Mouse (Mus musculus): Measurements from ENCODE around the gene Ppp1r1c. TPM values are rescaled to one million over a fixed set of nuclear protein-coding genes. Genes with fewer than 3 reads are reported as not detected.

Ppp1r1c gene
- total RNA-seq (2017): not detected in 2 replicates

GRCm38 (mm10) chr2:79707575-79707974 is at the start of gene Ppp1r1c:
TSS of gene Ppp1r1c (plus strand) at chr2:79707780.
- no peak for ATAC-seq (replicated peaks; ENCODE audit: low read depth, poor library complexity, severe bottlenecking)

DNA sequence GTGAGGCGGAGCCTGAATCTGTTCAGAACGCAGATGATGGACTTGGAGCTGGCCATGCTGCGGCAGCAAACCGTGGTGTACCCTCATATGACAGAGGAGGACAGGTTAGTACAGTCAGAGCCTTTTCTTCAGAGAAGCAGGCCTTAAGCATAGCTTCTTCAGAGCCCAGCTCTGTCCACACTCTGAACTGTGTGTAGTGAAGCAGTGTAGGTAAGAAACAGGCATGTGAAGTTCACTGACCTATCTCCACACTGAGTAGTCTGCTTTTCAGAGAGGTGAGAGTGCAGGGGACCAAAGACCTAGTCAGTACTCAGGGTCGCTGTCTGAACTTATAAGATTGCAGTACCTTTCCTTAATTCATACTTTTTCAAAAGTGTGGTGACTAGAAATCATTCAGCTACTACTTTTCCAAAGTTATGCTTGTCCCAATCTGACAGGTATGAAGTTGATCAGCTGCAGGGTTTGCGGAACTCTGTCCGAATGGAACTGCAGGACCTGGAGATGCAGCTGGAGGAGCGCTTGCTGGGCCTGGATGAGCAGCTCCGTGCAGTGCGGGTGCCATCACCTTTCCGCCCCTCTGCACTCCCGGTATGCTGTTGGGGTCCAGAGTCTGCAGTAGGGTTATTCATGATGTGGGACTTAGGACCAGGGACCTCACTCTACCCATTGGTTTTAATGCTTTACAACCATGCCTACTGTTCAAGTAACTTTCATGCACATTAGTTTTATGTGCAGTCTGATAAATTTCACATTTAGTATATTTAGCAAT is 47.0 kb upstream of the Ppp1r1c start:
- no peak for ATAC-seq (replicated peaks; ENCODE audit: low read depth, poor library complexity, severe bottlenecking)

DNA sequence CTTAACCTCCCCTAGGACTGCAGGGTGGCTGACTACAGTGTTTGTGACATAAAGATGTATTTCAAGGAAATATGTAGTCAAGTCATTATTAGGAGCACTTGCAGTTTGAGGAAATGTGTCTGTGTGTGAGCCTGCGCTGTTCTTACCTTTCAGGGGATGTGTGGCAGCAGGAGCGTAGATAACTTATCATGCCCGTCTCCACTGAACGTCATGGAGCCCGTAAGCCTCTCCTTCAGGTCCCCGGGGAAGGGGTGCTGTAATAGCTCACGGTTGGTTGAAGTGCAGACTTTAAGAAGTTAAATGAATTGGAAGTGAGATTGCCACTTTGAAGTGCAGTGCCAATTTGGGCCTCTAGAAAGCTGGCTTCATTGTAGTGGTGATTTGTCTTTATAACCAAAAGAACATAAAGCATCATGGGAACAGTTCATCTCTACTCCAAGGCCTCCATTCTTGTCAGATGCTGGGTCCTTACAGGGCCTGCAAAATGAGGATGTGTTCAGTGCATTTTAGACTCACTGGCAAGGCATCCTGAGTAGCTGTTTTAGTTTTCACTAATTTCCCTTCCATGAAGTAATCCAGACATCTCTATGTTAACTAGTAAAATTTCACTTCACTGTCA is 46.0 kb upstream of the Ppp1r1c start:
- no peak for ATAC-seq (replicated peaks; ENCODE audit: low read depth, poor library complexity, severe bottlenecking)

DNA sequence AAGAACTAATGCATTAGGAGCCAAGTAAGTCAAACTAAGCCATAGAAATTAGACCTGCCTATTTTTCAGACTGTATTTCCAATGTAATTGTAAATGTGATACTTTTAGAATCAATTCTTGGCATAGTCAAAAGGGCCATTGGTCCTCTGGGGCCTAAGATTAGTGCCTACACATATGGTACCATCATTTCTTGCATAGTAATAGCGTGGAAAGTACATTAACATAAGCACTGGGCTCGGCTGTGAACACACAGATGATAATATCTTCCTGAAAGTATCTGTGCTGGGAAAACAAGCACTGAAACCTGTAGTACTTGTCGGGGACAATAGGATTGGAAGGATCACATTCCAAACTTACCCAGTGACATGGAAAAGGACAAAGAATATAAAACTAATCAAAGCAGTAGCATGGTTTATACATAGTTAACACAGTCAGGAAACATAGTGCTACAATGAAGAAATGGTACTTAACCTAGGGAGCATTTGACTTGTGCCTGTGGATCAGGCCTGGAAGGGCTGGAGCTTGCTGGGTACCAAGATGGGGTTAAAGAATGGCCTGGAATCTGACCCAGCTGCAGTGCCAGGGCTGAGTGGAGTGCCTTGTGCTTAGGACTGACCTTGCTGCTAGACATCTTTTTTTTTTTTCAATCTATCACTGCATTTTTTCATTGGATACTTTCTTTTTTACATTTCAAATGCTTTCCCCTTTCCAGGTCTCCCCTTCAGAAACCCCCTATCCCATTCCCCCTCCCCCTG is 42.9 kb upstream of the Ppp1r1c start:
- ATAC-seq (replicated peaks; ENCODE audit: low read depth, poor library complexity, severe bottlenecking): no peak

DNA sequence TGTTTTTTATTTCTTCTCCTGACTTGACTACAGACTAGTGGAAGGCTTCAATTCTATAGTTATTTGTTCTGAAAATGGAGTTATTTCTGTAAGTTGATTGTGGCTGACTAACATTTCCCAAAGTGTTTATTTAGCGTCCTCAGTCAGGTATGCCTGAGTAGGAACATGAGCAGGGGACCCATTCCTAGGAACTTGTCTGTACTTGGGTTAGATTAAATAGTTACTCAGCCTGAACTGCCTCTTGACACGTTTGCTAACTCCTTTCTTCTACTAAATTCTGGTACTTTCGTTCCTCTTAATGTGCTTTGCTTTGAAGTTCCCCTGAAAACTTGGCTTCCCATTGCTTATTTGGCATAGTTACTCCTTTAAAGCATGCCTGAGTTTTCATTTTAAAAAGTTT is 42.1 kb upstream of the Ppp1r1c start:
- no peak for ATAC-seq (replicated peaks; ENCODE audit: low read depth, poor library complexity, severe bottlenecking)

DNA sequence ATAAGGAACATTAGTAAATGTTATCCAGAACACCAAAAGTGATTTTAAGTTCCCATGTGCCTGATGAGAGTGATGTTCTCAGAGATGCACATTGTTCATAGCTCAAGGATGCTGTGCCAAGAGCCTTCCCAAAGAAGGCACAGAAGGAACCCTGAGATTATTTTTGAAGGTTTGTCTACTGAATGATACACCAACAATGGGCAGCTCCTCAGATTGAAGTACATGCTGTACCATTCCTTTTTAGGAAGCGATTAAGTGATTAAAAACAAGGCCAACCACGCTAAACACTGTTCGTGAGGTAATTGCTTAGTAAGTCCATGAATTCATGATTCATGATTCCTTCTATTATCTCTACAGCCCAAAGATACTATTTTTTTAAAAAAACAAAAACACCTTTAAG is 32.3 kb upstream of the Ppp1r1c start:
- no peak for ATAC-seq (replicated peaks; ENCODE audit: low read depth, poor library complexity, severe bottlenecking)

DNA sequence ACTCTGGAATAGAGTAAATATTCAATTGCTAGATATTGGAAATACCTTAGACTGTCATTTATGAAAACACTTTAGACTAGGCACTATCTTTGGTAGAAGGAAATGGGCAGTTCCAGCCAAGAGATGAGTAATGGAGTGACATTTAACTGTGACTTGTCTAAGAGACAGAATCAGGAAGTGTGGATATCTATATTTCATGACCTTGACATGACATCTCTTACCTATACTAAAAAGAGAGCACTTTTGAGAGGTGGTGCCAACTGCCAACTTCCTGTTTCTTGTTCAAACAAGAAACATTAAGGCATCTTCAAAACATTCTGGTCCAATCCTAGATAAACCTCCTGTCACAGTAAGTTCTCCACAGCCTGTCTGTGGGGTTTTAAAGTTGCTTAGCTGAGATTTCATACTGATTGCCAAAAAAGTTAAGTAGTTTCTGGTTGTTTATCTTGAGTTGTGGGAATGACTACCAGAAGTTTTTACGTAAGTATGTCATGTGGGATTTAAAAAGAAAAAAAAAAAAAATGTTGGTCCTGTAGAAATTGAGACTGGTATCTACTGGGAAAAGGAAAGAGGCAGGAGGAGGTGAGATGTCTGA is 29.8 kb upstream of the Ppp1r1c start:
- ATAC-seq (replicated peaks; ENCODE audit: low read depth, poor library complexity, severe bottlenecking): peak; percentile 58

- no peak for ATAC-seq (replicated peaks; ENCODE audit: low read depth, poor library complexity, severe bottlenecking)
Measured at GRCm38 (mm10) chr2:79681672-79682071, 25.9 kb upstream of the Ppp1r1c start.

- no peak for ATAC-seq (replicated peaks; ENCODE audit: low read depth, poor library complexity, severe bottlenecking)
Measured at GRCm38 (mm10) chr2:79683258-79683657, 24.3 kb upstream of the Ppp1r1c start.

- ATAC-seq (replicated peaks; ENCODE audit: low read depth, poor library complexity, severe bottlenecking): no peak
Measured at GRCm38 (mm10) chr2:79690838-79691237, 16.7 kb upstream of the Ppp1r1c start.

DNA sequence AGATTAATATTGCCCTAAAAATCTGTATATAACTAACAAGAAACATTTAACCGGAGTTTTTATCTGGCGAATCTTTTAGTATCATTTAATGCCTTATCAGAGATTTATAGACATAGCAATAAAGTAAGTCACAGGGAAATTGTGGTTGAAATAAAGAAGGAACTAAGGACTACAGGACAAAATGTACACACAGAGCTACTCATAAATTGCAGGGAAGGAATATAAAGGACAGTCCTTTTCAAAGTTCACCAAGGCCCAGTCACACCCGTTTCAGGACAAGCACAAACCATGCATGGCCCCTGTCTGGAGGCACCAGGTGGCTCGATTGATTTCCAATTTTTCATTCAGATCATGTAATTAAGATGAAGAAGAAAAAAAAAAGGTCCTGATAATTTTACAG is 12.4 kb upstream of the Ppp1r1c start:
- no peak for ATAC-seq (replicated peaks; ENCODE audit: low read depth, poor library complexity, severe bottlenecking)

GRCm38 (mm10) chr2:79695939-79696338 is 11.6 kb upstream of the Ppp1r1c start:
- peak; percentile 89 for ATAC-seq (replicated peaks; ENCODE audit: low read depth, poor library complexity, severe bottlenecking)

DNA sequence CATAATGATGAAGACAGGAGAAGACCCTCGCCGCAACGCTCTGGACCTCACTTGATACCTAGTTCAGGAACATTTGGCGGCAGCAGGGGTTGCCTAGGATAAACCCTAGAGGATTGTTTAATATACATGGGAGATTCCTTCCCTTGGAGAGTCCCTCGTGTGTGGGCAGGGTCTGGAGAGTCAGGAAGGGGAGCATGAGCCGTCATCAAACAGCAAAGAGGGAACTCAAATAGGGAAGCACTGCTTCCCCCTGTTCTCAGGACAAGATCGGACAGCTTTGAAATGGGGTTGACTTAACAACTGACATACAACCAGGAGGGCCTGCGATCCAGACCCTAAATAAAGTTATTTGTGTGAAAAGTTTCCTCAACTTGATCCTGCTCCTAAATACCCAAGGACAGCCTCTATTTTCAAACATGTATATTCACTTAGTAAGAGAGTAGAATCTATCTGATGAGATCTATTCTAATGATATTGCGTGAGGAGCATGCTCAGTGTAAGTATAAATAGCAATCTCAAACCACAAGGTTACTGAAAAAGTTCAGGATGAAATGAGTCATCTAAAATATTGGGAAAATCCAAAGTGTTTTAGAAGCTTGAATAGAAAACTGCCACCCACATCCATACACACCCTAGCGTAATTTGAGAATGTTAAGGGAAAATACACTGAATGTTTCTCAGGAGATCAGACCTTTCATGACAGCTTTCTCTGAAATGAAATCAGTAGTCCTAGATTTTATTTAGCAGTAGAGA is 10.9 kb upstream of the Ppp1r1c start:
- ATAC-seq (replicated peaks; ENCODE audit: low read depth, poor library complexity, severe bottlenecking): peak; percentile 87

DNA sequence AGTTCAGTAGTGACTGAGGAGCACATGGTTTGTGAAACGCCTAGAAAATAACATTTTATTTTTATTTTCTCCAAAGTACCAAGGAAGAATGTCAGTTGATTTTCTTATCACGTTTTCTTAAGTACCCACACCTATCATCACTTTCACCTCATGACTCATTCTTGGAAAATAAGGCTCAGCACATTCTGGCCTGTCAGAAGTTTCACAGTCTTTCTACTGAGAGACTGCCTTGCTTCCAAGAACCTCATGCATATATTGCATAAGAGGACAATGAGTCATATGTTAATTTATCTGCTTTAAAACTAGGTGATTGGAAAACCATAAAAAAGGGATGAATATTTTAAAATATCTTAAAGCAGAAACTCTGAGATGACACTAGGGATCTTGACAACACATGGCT is 9.4 kb upstream of the Ppp1r1c start:
- ATAC-seq (replicated peaks; ENCODE audit: low read depth, poor library complexity, severe bottlenecking): peak; percentile 34; the same call in 1 of the 2 replicates

DNA sequence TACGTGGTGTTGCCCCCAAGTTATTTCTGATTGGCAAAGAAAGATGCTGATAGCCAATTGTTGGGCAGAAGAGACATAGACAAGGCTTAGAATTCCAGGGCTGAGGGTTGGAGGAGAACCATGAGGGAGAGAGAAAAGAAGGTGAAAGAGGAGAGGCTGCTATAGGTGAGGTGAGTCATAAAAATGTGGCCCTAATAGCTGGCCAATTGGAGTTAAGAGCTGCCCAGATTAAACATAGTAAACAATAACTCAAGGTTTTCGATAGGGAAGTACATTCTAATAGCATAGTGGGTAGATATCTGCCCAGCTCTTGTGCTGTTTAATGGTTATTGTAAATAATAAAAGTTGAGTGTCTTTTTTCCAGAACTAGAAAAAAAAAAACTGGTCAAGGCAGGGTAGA is 2.8 kb upstream of the Ppp1r1c start:
- ATAC-seq (replicated peaks; ENCODE audit: low read depth, poor library complexity, severe bottlenecking): no peak

DNA sequence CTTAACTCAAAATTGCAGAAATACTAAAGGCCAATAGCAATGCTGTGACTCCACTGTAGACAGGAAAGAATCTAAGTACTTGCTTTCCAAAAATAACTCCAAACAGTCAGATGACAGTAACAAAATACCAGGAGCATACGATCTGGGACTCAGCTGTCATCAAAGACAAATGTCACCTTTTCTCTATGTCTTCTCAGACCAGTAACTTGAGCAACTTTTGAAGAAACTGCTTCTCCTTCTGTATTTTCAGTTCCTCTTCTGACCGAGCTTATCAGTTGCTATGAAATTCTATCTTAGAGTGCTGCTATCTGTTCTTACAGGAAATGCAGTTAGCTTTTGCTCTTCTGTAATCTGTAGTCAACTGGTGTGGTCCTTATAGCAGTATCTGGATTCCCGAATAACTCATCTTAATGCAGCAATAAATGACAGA is 6.1 kb downstream of the Ppp1r1c start:
- peak; percentile 96 for ATAC-seq (replicated peaks; ENCODE audit: low read depth, poor library complexity, severe bottlenecking)

- ATAC-seq (replicated peaks; ENCODE audit: low read depth, poor library complexity, severe bottlenecking): no peak
Measured at GRCm38 (mm10) chr2:79714745-79715144, 7.2 kb downstream of the Ppp1r1c start.

GRCm38 (mm10) chr2:79715925-79716324 is 8.3 kb downstream of the Ppp1r1c start:
- no peak for ATAC-seq (replicated peaks; ENCODE audit: low read depth, poor library complexity, severe bottlenecking)

DNA sequence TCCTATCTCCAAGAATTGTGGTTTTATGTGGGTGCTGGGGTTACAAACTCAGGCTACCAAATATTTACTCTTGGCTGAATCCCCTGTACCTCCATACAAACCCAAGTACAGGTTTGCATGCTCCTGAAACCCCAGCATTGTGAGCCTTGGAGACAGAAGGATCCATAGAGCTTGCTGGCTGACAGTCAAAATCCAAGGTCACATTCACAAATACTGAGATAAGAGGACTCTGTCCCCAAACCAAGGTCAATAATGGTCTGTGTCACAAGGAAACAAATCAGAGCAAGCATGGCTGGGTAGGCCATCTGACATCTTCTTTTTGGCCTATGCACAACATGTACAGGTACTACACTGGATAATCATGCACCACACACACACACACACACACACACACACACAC is 10.3 kb downstream of the Ppp1r1c start:
- no peak for ATAC-seq (replicated peaks; ENCODE audit: low read depth, poor library complexity, severe bottlenecking)

GRCm38 (mm10) chr2:79722415-79722814 is 14.8 kb downstream of the Ppp1r1c start:
- no peak for ATAC-seq (replicated peaks; ENCODE audit: low read depth, poor library complexity, severe bottlenecking)

Data from common myeloid progenitor, adult 5-6 weeks (primary cell).